Mouse (Mus musculus): ENCODE measurements at regions not wholly inside any gene's neighbourhood (a gene's known extent, or its start where the extent isn't known, plus 50 kb on each side); places are given as distances from the start of the nearest gene placed in this dataset.

DNA sequence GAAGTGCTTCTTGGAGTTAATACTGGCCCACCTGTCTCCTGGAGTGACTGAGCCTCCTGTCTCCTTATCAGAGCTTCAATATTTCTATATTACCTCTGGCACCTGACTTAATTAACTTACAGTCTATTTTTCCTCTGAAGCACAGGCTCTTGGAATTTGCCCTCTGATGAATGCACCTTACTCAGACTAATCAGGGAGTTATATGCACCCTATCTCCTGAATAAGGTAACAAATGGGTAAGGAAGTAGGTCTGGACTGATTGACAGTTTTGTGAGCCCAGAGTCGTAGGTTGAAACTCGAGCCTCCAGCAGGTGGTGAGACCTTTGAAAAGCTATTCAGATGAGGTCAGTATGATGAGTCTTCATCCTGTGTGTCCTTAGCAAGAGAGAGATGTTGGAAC lies 304.9 kb upstream of the Mki67 start:
- no peaks in the 10 kb centered on the region for H3K9me3 ChIP-seq
- H3K4me3 ChIP-seq = no peak overlapping the region
- H3K27me3 ChIP-seq (ENCODE audit: poor library complexity, severe bottlenecking) = no peaks in the 10 kb centered on the region
- 72% methylated on average over 2 of the region's 2 CpGs for WGBS
- no peak overlapping the region for H3K27ac ChIP-seq
- no peaks in the 10 kb centered on the region for H3K36me3 ChIP-seq (replicated peaks)
- DNase-seq (ENCODE audit: extremely low spot score, low spot score) = no peak
- H3K4me1 ChIP-seq = peaks cover 15% of the 10 kb centered on the region; the same call in 1 of the 2 replicates

GRCm38 (mm10) chr7:136022781-136023448 lies 306.8 kb upstream of the Mki67 start:
- 75% methylated on average over 5 of the region's 5 CpGs for WGBS
- Histone ChIP-seq H3K9me3 (no peaks in the 10 kb centered on the region), H3K4me1 (peaks cover 10% of the 10 kb centered on the region; the same call in 1 of the 2 replicates), H3K27ac (no peak overlapping the region), H3K27me3 (ENCODE audit: poor library complexity, severe bottlenecking) (no peaks in the 10 kb centered on the region), H3K36me3 (replicated peaks) (no peaks in the 10 kb centered on the region), H3K4me3 (no peak overlapping the region)
- DNase-seq (ENCODE audit: extremely low spot score, low spot score) = no peak

DNA sequence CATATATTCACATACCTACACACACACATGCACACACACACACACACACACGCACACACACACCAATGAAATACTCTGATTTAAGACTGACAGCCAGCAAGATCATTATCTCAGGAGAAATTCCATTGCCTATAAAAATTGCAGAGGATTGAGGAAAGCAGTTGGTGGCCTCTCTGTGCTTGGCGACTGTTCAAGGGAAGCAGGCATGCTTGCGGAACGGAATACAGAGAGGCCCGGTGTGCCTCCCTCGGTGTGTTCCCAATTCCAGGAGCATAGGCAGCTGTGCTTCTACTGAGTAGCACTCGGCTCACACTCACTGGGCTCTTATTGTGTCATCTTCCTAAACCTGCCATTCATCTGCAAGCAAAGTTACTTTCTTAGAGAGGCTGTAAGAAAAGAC lies 310.3 kb upstream of the Mki67 start:
- Histone ChIP-seq H3K36me3 (replicated peaks) (no peaks in the 10 kb centered on the region), H3K27me3 (ENCODE audit: poor library complexity, severe bottlenecking) (no peaks in the 10 kb centered on the region), H3K4me3 (no peak overlapping the region), H3K9me3 (no peaks in the 10 kb centered on the region), H3K27ac (no peak overlapping the region), H3K4me1 (peaks cover 10% of the 10 kb centered on the region; the same call in 1 of the 2 replicates)
- DNase-seq (ENCODE audit: extremely low spot score, low spot score) = no peak
- 86% methylated on average over 7 of the region's 7 CpGs for WGBS

DNA sequence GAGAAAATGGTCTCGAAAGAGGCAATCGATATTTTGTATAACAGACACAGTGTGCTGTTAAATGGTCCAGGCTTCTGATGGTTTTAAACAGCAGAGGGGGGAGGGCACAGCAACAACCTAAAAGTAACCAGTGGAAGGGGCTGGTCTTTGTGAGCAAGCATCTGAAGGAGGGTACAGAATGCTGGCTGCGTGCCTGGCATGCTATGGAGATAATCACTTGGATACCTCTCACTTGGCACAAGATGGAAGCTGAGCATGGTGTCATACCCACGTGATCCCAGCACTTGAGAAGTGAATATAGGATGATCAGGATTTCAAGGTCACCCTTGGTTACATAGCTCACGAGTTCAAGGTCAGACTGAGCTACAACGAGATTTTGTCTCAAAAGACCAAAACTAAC lies 315.9 kb upstream of the Mki67 start:
- no peaks in the 10 kb centered on the region for H3K9me3 ChIP-seq
- no peaks in the 10 kb centered on the region for H3K27me3 ChIP-seq (ENCODE audit: poor library complexity, severe bottlenecking)
- no peaks in the 10 kb centered on the region for H3K4me1 ChIP-seq
- H3K36me3 ChIP-seq (replicated peaks) = no peaks in the 10 kb centered on the region
- H3K27ac ChIP-seq = no peak overlapping the region
- WGBS = 92% methylated on average over 6 of the region's 6 CpGs
- H3K4me3 ChIP-seq = no peak overlapping the region
- DNase-seq (ENCODE audit: extremely low spot score, low spot score) = no peak

GRCm38 (mm10) chr7:136033536-136033935 lies 317.4 kb upstream of the Mki67 start:
- Histone ChIP-seq H3K9me3 (no peaks in the 10 kb centered on the region), H3K27me3 (ENCODE audit: poor library complexity, severe bottlenecking) (no peaks in the 10 kb centered on the region), H3K4me3 (no peak overlapping the region), H3K36me3 (replicated peaks) (no peaks in the 10 kb centered on the region), H3K27ac (no peak overlapping the region), H3K4me1 (no peaks in the 10 kb centered on the region)
- WGBS = 95% methylated on average over 5 of the region's 5 CpGs
- DNase-seq (ENCODE audit: extremely low spot score, low spot score) = no peak

GRCm38 (mm10) chr7:136035735-136036134 lies 319.6 kb upstream of the Mki67 start:
- DNase-seq (ENCODE audit: extremely low spot score, low spot score) = no peak
- WGBS = 86% methylated on average over 7 of the region's 7 CpGs
- no peak overlapping the region for H3K4me3 ChIP-seq
- no peaks in the 10 kb centered on the region for H3K36me3 ChIP-seq (replicated peaks)
- no peaks in the 10 kb centered on the region for H3K4me1 ChIP-seq
- H3K27ac ChIP-seq = no peak overlapping the region
- no peaks in the 10 kb centered on the region for H3K9me3 ChIP-seq
- no peaks in the 10 kb centered on the region for H3K27me3 ChIP-seq (ENCODE audit: poor library complexity, severe bottlenecking)

DNA sequence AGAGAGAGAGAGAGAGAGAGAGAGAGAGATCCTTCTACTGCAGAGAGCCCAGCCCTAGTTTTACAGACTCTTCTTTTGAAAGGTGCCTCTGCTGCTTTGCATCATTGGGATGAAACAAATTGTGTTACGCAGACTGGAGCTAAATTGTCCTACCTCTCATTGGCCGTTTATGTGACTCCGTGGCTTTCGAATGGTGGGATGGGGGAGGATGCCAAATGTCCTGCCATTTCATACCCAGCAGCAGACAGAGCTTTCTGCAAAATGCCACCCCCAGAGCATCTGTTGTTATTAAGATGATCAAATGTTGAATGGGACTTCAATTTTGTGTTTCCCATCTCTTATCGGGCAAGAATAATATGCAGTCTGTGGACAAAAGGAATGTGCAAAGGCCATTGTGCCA lies 321.9 kb upstream of the Mki67 start:
- Histone ChIP-seq H3K4me3 (no peak overlapping the region), H3K36me3 (replicated peaks) (no peaks in the 10 kb centered on the region), H3K27ac (no peak overlapping the region), H3K4me1 (peaks cover 4% of the 10 kb centered on the region), H3K9me3 (no peaks in the 10 kb centered on the region), H3K27me3 (ENCODE audit: poor library complexity, severe bottlenecking) (no peaks in the 10 kb centered on the region)
- 90% methylated on average over 5 of the region's 5 CpGs for WGBS
- no peak for DNase-seq (ENCODE audit: extremely low spot score, low spot score)

- WGBS = 69% methylated on average over 2 of the region's 2 CpGs
Measured at GRCm38 (mm10) chr7:136038906-136039305, 322.7 kb upstream of the Mki67 start.

DNA sequence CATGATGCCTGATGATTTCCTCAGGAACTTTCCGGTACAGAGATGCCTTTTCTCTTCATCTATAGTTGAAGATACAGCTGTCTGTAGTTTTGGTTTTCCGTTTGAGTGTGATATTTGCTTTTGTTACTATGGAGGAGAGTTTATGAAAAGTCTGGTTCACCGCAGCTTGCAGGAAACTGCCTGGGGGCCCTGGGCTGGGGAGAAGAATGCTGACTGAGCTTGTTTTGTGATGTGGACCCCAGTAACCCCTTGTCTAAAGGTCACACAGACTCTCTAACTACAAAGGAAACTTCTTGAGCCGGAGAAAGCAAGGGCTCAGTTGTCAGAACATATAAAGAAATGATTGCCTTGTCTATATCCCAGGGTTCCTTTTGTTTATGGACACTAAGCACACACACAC lies 325.8 kb upstream of the Mki67 start:
- Histone ChIP-seq H3K36me3 (replicated peaks) (no peaks in the 10 kb centered on the region), H3K27ac (no peak overlapping the region), H3K27me3 (ENCODE audit: poor library complexity, severe bottlenecking) (0 out of 2 replicates have a peak, but pooled peaks cover 9% of the 10 kb centered on the region), H3K9me3 (no peaks in the 10 kb centered on the region), H3K4me1 (peaks cover 13% of the 10 kb centered on the region), H3K4me3 (no peak overlapping the region)
- no peak for DNase-seq (ENCODE audit: extremely low spot score, low spot score)
- WGBS = 60% methylated on average over 4 of the region's 4 CpGs

More at GRCm38 (mm10) chr7:136038906-136039305, 322.7 kb upstream of the Mki67 start:
- H3K4me3 ChIP-seq = no peak overlapping the region
- H3K27me3 ChIP-seq (ENCODE audit: poor library complexity, severe bottlenecking) = no peaks in the 10 kb centered on the region
- H3K9me3 ChIP-seq = no peaks in the 10 kb centered on the region
- DNase-seq (ENCODE audit: extremely low spot score, low spot score) = no peak
- no peaks in the 10 kb centered on the region for H3K36me3 ChIP-seq (replicated peaks)
- H3K4me1 ChIP-seq = peaks cover 4% of the 10 kb centered on the region
- no peak overlapping the region for H3K27ac ChIP-seq

GRCm38 (mm10) chr7:136046645-136047363 lies 330.6 kb upstream of the Mki67 start:
- WGBS = 33% methylated on average over 14 of the region's 14 CpGs
- H3K4me1 ChIP-seq = peaks cover 42% of the 10 kb centered on the region
- H3K27ac ChIP-seq = peak overlapping the region; percentile 81
- H3K4me3 ChIP-seq = no peak overlapping the region
- no peaks in the 10 kb centered on the region for H3K36me3 ChIP-seq (replicated peaks)
- H3K27me3 ChIP-seq (ENCODE audit: poor library complexity, severe bottlenecking) = peaks cover 21% of the 10 kb centered on the region; the same call in 1 of the 2 replicates
- DNase-seq (ENCODE audit: extremely low spot score, low spot score) = no peak
- H3K9me3 ChIP-seq = no peaks in the 10 kb centered on the region

DNA sequence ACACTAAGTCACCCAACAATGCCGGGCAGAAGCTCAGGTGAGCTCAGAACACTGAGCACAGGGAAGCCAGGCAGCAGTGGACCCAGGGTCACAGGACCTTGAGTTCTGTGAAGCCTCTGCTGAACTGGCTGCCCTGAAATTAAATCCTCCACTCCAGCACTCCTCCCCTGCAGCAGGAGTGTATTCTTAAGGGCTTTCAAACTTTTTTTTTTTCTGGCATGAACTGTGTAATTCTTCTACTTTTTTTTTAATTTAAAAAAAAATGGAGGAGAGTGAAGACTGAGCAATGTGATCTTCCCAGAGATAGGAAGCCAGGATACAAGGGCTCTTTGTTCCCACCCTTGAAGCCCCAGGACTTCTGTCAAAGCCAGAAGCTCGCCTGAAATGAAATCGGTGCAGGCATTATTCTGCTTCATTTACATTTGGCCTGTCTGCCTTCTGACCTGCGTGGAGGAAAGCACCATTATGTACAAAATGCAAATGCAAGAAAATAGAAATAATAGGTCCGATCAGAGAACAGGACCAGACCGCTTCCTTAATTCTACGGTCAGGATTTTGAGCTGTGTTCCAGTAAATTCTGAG lies 331.3 kb upstream of the Mki67 start:
- H3K36me3 ChIP-seq (replicated peaks) = no peaks in the 10 kb centered on the region
- H3K9me3 ChIP-seq = no peaks in the 10 kb centered on the region
- H3K27me3 ChIP-seq (ENCODE audit: poor library complexity, severe bottlenecking) = peaks cover 22% of the 10 kb centered on the region; the same call in 1 of the 2 replicates
- 27% methylated on average over 7 of the region's 7 CpGs for WGBS
- H3K4me1 ChIP-seq = peaks cover 39% of the 10 kb centered on the region
- DNase-seq (ENCODE audit: extremely low spot score, low spot score) = no peak
- peak overlapping the region; percentile 81 for H3K27ac ChIP-seq
- no peak overlapping the region for H3K4me3 ChIP-seq

GRCm38 (mm10) chr7:136048925-136049586 lies 332.9 kb upstream of the Mki67 start:
- Histone ChIP-seq H3K4me3 (no peak overlapping the region), H3K4me1 (peaks cover 39% of the 10 kb centered on the region), H3K27me3 (ENCODE audit: poor library complexity, severe bottlenecking) (peaks cover 21% of the 10 kb centered on the region; the same call in 1 of the 2 replicates), H3K36me3 (replicated peaks) (no peaks in the 10 kb centered on the region), H3K27ac (peak overlapping the region; percentile 60), H3K9me3 (no peaks in the 10 kb centered on the region)
- no peak for DNase-seq (ENCODE audit: extremely low spot score, low spot score)
- 34% methylated on average over 8 of the region's 8 CpGs for whole genome bisulfite sequencing

DNA sequence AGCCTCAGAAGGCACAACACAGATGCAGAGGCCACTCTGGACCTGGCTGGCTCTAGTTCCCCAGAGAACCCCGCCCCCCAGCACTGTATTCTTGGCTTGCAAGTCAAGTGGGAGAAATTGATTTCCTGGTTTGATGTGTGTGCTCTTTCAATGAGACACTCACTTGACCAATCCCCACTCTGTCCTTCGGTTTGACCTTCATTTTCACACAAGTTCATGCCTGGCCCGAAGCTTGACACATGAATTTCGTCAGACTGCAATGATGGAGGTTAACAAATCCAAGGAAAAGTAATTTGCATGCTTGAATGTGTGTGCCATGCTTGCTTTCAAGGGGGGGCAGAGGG lies 333.4 kb upstream of the Mki67 start:
- 72% methylated on average over 4 of the region's 4 CpGs for WGBS
- no peaks in the 10 kb centered on the region for H3K36me3 ChIP-seq (replicated peaks)
- H3K9me3 ChIP-seq = no peaks in the 10 kb centered on the region
- H3K27me3 ChIP-seq (ENCODE audit: poor library complexity, severe bottlenecking) = peaks cover 18% of the 10 kb centered on the region; the same call in 1 of the 2 replicates
- DNase-seq (ENCODE audit: extremely low spot score, low spot score) = no peak
- no peak overlapping the region for H3K4me3 ChIP-seq
- H3K27ac ChIP-seq = peak overlapping the region; percentile 60
- H3K4me1 ChIP-seq = peaks cover 39% of the 10 kb centered on the region
